Mouse (Mus musculus) intestine, postnatal 0 days (tissue): Measurements from ENCODE around the gene Gdf1. TPM values are rescaled to one million over a fixed set of nuclear protein-coding genes. Genes with fewer than 3 reads are reported as not detected.

Experiments
- ATAC-seq: fragments of 200-750 bp; cut with Nextera tagmentation; 2 replicates; pipeline ENCODE4 v1.8.0; 2017; ENCODE audit warnings: mild to moderate bottlenecking, moderate TSS enrichment, moderate library complexity
- H3K27ac ChIP-seq: fragments of 300-500 bp; sonication (generic); 2 replicates; pipeline ENCODE4 v1.5.1; 2014; ENCODE audit warnings: mild to moderate bottlenecking, low read depth, low read length, moderate library complexity
- H3K27me3 ChIP-seq: fragments of 300-500 bp; sonication (generic); replicated peaks from 2 replicates; pipeline ENCODE4 v1.6.1; 2014; ENCODE audit warnings: low read length, mixed read lengths; ENCODE audit not compliant: control insufficient read depth, insufficient read depth
- H3K36me3 ChIP-seq: fragments of 300-500 bp; sonication (generic); 2 replicates; pipeline ENCODE4 v1.6.1; 2014; ENCODE audit warnings: mild to moderate bottlenecking, moderate library complexity; ENCODE audit not compliant: control insufficient read depth, insufficient read depth
- H3K4me1 ChIP-seq: fragments of 300-500 bp; sonication (generic); replicated peaks from 2 replicates; pipeline ENCODE4 v1.6.1; 2014; ENCODE audit warnings: antibody characterized with exemption, low read length, mixed read lengths; ENCODE audit not compliant: control insufficient read depth, insufficient read depth
- H3K4me2 ChIP-seq: fragments of 300-500 bp; sonication (generic); replicated peaks from 2 replicates; pipeline ENCODE4 v1.6.1; 2014; ENCODE audit warnings: low read depth, mild to moderate bottlenecking, moderate library complexity
- H3K4me3 ChIP-seq: fragments of 300-500 bp; sonication (generic); 2 replicates; pipeline ENCODE4 v1.5.1; 2014; ENCODE audit warnings: low read depth, low read length
- H3K9ac ChIP-seq: fragments of 300-500 bp; sonication (generic); 2 replicates; pipeline ENCODE4 v1.6.1; 2014; ENCODE audit warnings: mild to moderate bottlenecking, low read depth, low read length
- H3K9me3 ChIP-seq: fragments of 300-500 bp; sonication (generic); 2 replicates; pipeline ENCODE4 v1.6.1; 2016; ENCODE audit warnings: mixed run types; ENCODE audit not compliant: control insufficient read depth
- CTCF ChIP-seq: sonication (generic); IDR thresholded peaks from 2 replicates; pipeline ENCODE4 v1.5.1; 2016; ENCODE audit warnings: low read depth, mild to moderate bottlenecking, control low read depth, antibody characterized with exemption, moderate library complexity
- WGBS: fragments of 180-500 bp; shearing (Covaris S2); extraction: QIAGEN DNeasy Blood & Tissue Kit; methylation state at CpG from one replicate; pipeline ENCODE4 v1.1.7; 2014; 5-methylcytosine and 5-hydroxymethylcytosine counted together
- polyA plus RNA-seq: library from polyadenylated mRNA; unstranded; fragments of >200 nt; fragmentation: Nextera tagmentation; extraction: Ambion mirVana; gene quantifications from 2 replicates; pipeline ENCODE4 v1.2.1, GENCODE M21; 2015

Gene Gdf1
- polyA plus RNA-seq, 1 experiment from 2014 or later, result not detected

DNA sequence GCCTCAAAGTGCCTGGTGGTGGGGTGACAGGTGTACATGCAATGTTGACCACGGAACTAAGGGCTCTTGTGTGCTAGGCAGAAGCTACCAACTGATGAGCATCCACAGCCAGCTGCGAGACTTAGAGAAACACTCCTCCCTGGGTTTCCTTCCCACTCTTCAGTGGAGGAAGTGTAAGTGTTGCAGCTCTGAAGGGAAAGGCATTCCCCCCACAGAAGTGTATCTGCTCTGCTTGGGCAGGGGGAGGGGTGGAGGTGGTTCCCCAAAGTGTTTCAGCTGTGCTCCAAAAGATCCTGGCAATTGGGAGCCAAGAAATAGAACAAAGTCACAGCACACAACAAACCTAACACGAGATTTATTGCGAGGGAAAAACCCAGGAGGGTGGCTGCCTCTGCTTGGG, 24.4 kb downstream of the Gdf1 start:
- Histone ChIP-seq H3K27me3 (no peaks in the 10 kb centered on the region), H3K9ac (peak overlapping the region; percentile 94; the same call in 1 of the 2 replicates), H3K36me3 (peaks cover 2% of the 10 kb centered on the region; the same call in 1 of the 2 replicates), H3K9me3 (no peaks in the 10 kb centered on the region), H3K4me2 (peak overlapping the region; percentile 90), H3K4me1 (peaks cover 21% of the 10 kb centered on the region), H3K27ac (peak overlapping the region; percentile 60), H3K4me3 (peak overlapping the region; percentile 93)
- no peak for TF ChIP-seq CTCF
- 30% methylated on average over 4 of the region's 4 CpGs for WGBS
- no peak for ATAC-seq

DNA sequence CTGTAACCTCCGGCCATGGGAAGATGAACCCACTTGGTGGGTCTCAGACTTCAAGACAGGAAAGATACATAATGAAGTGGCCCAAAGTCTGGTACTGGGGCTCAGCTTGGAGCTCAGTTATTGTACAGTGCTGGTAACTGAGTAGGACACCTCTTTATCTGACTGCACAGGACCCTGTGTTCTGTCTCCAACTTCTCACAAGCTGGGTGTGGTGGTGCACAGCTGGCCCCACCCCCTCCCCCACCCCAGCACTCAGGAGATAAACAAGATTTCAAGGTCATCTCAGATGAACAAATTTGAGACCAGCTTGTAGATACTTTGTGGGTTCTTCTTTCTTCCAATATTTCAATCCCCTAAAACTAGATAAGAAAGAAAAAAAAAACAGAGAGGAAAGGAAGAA, 26.5 kb downstream of the Gdf1 start:
- 86% methylated on average over 1 of the region's 1 CpGs for WGBS
- TF ChIP-seq CTCF, result no peak

GRCm38 (mm10) chr8:70359411-70359810, 29.8 kb downstream of the Gdf1 start:
- Histone ChIP-seq H3K4me1 (peaks cover 5% of the 10 kb centered on the region; the same call in 1 of the 2 replicates), H3K27me3 (no peaks in the 10 kb centered on the region), H3K27ac (no peak overlapping the region), H3K9ac (no peak overlapping the region), H3K4me2 (no peak overlapping the region), H3K36me3 (no peaks in the 10 kb centered on the region), H3K9me3 (no peaks in the 10 kb centered on the region), H3K4me3 (no peak overlapping the region)
- WGBS, result 37% methylated on average over 3 of the region's 3 CpGs
- TF ChIP-seq CTCF, result no peak
- ATAC-seq, result no peak

More for the DNA sequence above, 26.5 kb downstream of the Gdf1 start:
- H3K4me1 ChIP-seq, result peaks cover 17% of the 10 kb centered on the region
- no peak for ATAC-seq
- no peaks in the 10 kb centered on the region for H3K36me3 ChIP-seq
- no peaks in the 10 kb centered on the region for H3K9me3 ChIP-seq
- H3K9ac ChIP-seq, result no peak overlapping the region
- no peak overlapping the region for H3K4me3 ChIP-seq
- no peak overlapping the region for H3K27ac ChIP-seq
- H3K4me2 ChIP-seq, result no peak overlapping the region
- H3K27me3 ChIP-seq, result no peaks in the 10 kb centered on the region

DNA sequence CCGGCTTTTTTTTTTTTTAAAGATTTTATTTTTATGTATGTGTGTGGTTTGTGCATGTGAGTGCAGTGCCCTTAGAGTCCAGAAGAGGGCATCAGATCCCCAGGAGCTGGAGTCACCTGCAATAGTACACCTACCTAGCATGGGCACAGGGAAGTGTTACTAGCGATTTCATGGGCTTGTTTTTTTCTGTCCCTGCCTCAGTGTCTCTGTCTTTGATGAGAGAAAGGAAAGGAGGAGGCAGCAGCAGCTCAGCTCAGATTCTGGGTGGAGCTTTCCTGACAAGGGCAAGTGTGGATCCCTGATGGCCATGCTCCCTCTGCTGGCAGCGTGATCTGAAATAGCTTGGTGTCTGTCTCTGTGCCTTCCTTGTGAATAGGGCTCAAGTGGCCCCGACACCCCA, 31.2 kb downstream of the Gdf1 start:
- peaks cover 6% of the 10 kb centered on the region; the same call in 1 of the 2 replicates for H3K4me1 ChIP-seq
- TF ChIP-seq CTCF, result peak; percentile 72
- no peaks in the 10 kb centered on the region for H3K9me3 ChIP-seq
- WGBS, result 47% methylated on average over 4 of the region's 4 CpGs
- no peak for ATAC-seq
- H3K36me3 ChIP-seq, result no peaks in the 10 kb centered on the region
- H3K27ac ChIP-seq, result no peak overlapping the region
- no peak overlapping the region for H3K4me3 ChIP-seq
- H3K9ac ChIP-seq, result no peak overlapping the region
- H3K27me3 ChIP-seq, result no peaks in the 10 kb centered on the region
- no peak overlapping the region for H3K4me2 ChIP-seq

DNA sequence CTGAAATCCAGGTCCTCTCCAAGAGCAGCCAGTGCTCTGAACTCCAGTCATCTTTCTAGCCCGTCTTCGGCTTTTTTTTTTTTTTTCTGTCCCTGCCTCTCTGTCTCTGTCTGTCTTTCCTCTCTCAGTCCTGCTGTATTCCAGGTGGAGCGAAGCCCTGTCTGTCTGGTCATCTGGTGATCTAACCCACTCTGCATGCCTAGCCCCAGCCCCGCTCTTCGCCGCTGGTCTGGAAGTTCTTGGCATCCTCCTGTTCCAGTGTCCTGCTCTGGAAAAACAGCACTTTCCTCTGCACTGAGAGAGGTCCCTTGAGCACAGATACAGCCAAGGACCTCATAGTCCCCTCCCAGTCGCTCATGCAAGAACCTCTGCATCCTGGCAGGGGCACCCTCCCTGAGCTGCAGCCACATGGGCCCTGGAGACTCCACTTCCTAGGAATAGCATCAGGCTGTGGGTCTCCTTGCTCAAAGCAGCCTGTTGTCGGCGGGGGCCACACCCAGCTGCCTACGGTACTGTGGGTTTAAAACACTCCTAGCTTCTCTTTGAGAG, 31.9 kb downstream of the Gdf1 start:
- Histone ChIP-seq H3K4me1 (peaks cover 6% of the 10 kb centered on the region; the same call in 1 of the 2 replicates), H3K4me2 (no peak overlapping the region), H3K4me3 (no peak overlapping the region), H3K36me3 (no peaks in the 10 kb centered on the region), H3K9me3 (no peaks in the 10 kb centered on the region), H3K27ac (no peak overlapping the region), H3K9ac (no peak overlapping the region), H3K27me3 (no peaks in the 10 kb centered on the region)
- no peak for TF ChIP-seq CTCF
- no peak for ATAC-seq
- 77% methylated on average over 10 of the region's 10 CpGs for whole genome bisulfite sequencing

- H3K27me3 ChIP-seq, result no peaks in the 10 kb centered on the region
- TF ChIP-seq CTCF, result no peak
- H3K4me3 ChIP-seq, result no peak overlapping the region
- H3K9ac ChIP-seq, result no peak overlapping the region
- no peaks in the 10 kb centered on the region for H3K36me3 ChIP-seq
- H3K27ac ChIP-seq, result no peak overlapping the region
- peaks cover 6% of the 10 kb centered on the region; the same call in 1 of the 2 replicates for H3K4me1 ChIP-seq
- no peaks in the 10 kb centered on the region for H3K9me3 ChIP-seq
- ATAC-seq, result peak; percentile 58
- 23% methylated on average over 5 of the region's 5 CpGs for WGBS
- H3K4me2 ChIP-seq, result no peak overlapping the region
Observed at GRCm38 (mm10) chr8:70364066-70364465, 34.4 kb downstream of the Gdf1 start.
